Mouse (Mus musculus) MEL (cell line): ENCODE measurements around the gene Pard3b.

Experiments
- CTCF ChIP-seq, 3 experiments: IDR thresholded peaks in 2 of 3; conservative IDR thresholded peaks in 1 of 3; 2 replicates each; pipeline ENCODE4 v1.5.1; 2011 to 2012; ENCODE audit warnings: low read length in 3 of 3, low read depth in 2 of 3, mild to moderate bottlenecking in 2 of 3, improper control_type of control experiment in 1 of 3, inconsistent platforms in 1 of 3, mixed read lengths in 1 of 3, moderate library complexity in 1 of 3; ENCODE audit not compliant: control insufficient read depth in 1 of 3, insufficient read depth in 1 of 3, poor library complexity in 1 of 3, severe bottlenecking in 1 of 3
- E2F4 ChIP-seq: IDR thresholded peaks from 2 replicates; pipeline ENCODE4 v1.6.1; 2011; ENCODE audit warnings: low read depth, low read length, improper control_type of control experiment, borderline replicate concordance
- EP300 ChIP-seq, 2 experiments: IDR thresholded peaks; 2 replicates each; pipeline ENCODE4 v1.6.1; 2011; ENCODE audit warnings: improper control_type of control experiment in 2 of 2, low read length in 2 of 2, low read depth in 1 of 2, mild to moderate bottlenecking in 1 of 2
- MAX ChIP-seq: IDR thresholded peaks from 2 replicates; pipeline ENCODE4 v1.6.1; 2011; ENCODE audit warnings: low read length, improper control_type of control experiment
- MYB ChIP-seq: IDR thresholded peaks from 2 replicates; pipeline ENCODE4 v1.6.1; 2011; ENCODE audit warnings: mild to moderate bottlenecking, low read depth, low read length, improper control_type of control experiment
- POLR2A ChIP-seq, 2 experiments: IDR thresholded peaks; 2 replicates each; pipeline ENCODE4 v1.6.1; 2011 to 2012; ENCODE audit warnings: low read length in 2 of 2, mild to moderate bottlenecking in 2 of 2, control low read depth in 1 of 2, improper control_type of control experiment in 1 of 2, low read depth in 1 of 2, moderate library complexity in 1 of 2; ENCODE audit not compliant: control insufficient read depth in 1 of 2, insufficient read depth in 1 of 2, poor library complexity in 1 of 2
- POLR2AphosphoS2 ChIP-seq: IDR thresholded peaks from 2 replicates; pipeline ENCODE4 v1.6.1; 2011; ENCODE audit warnings: low read length, improper control_type of control experiment
- TAL1 ChIP-seq: IDR thresholded peaks from 2 replicates; pipeline ENCODE4 v1.6.1; 2012; ENCODE audit warnings: mild to moderate bottlenecking, inconsistent platforms, low read length, moderate library complexity, mixed read lengths
- TCF12 ChIP-seq: IDR thresholded peaks from 2 replicates; pipeline ENCODE4 v1.6.1; 2014; ENCODE audit warnings: low read depth, mild to moderate bottlenecking, inconsistent platforms, low read length, improper control_type of control experiment, moderate library complexity
- ZMIZ1 ChIP-seq: IDR thresholded peaks from 2 replicates; pipeline ENCODE4 v1.6.1; 2012; ENCODE audit warnings: low read depth, mild to moderate bottlenecking, inconsistent platforms, low read length, improper control_type of control experiment, moderate library complexity

DNA sequence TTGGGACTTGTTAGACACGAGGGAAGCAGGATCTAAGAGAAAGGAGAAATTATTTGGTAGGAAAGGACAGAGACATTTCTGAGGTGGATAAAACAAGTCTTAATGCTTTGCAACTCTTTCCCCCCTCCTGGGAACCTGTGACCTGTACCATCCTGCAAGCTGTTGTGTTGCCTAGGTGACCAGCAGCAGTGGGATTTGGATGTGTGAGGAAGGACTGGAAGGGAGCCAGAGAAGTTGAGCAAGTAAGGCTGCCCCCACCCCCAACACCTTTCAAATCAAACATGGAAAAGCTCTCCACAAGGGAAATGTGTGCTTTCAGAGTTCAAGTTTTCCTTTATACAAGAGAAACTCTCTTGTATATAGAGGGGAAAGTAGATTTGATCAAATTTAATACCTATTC lies 595.4 kb downstream of the Pard3b start:
- TF ChIP-seq CTCF (IDR thresholded peaks at IDR 0.05 in 2 of 3, conservative IDR thresholded peaks at IDR 0.05 in 1 of 3; ENCODE audit: control insufficient read depth in 1 of 3, insufficient read depth in 1 of 3, low read depth in 2 of 3, low read length in 3 of 3, poor library complexity in 1 of 3, severe bottlenecking in 1 of 3), result no peak
- no peak for TF ChIP-seq EP300 (IDR thresholded peaks at IDR 0.05; ENCODE audit: low read depth in 1 of 2, low read length in 2 of 2)
- no peak for TF ChIP-seq POLR2A (IDR thresholded peaks at IDR 0.05; ENCODE audit: control insufficient read depth in 1 of 2, insufficient read depth in 1 of 2, low read depth in 1 of 2, low read length in 2 of 2, poor library complexity in 1 of 2)
- no peak for TF ChIP-seq ZMIZ1
- TF ChIP-seq E2F4, result no peak
- TF ChIP-seq MYB, result no peak
- no peak for TF ChIP-seq POLR2AphosphoS2
- TF ChIP-seq MAX, result no peak
- TF ChIP-seq TCF12, result no peak
- TF ChIP-seq TAL1, result no peak
